8 mouse cellular contexts compared by ENCODE assay signal in genomic region chr19:44895245-44895644, GRCm38 (mm10). TPM values are rescaled to one million over a fixed set of nuclear protein-coding genes. Genes with fewer than 3 reads are reported as not detected.
DNase-seq lines count a peak whose midpoint lies in the region; ATAC-seq and TF ChIP-seq lines count a peak whose summit lies in the region.
"Had no signal": no experiment of that assay in that cellular context is flagged by ENCODE, and none has a peak within 500 bp of the region (broad histone marks: within the 10 kb centered on the region; RNA-seq: fewer than 3 reads in every experiment).

No protein-coding gene starts in this region.

- no peaks in the 10 kb centered on the region for H3K4me1 ChIP-seq in G1E (ENCODE audit: insufficient read depth, low read depth, low read length)
- peaks cover 6% of the 10 kb centered on the region for H3K4me1 ChIP-seq in embryonic facial prominence, embryonic 11.5 days (ENCODE audit: control insufficient read depth, insufficient read depth, low read length)
- H3K4me1 ChIP-seq in heart, embryonic 14.5 days (ENCODE audit: control insufficient read depth in 2 of 2, insufficient read depth in 2 of 2, low read length in 2 of 2) = peaks cover 23 to 27% of the 10 kb centered on the region in 2 experiments

- H3K4me2 ChIP-seq in embryonic facial prominence, embryonic 11.5 days (ENCODE audit: low read depth, low read length) = no peak overlapping the region
- H3K4me2 ChIP-seq in heart, embryonic 14.5 days (ENCODE audit: low read length) = no peak overlapping the region
- H3K4me2 ChIP-seq: limb, embryonic 12.5 days had no signal

- H3K27ac ChIP-seq in embryonic facial prominence, embryonic 11.5 days (replicated peaks; ENCODE audit: low read depth, low read length) = no peak overlapping the region
- no peak overlapping the region for H3K27ac ChIP-seq in heart, embryonic 14.5 days (replicated peaks in 1 of 2; ENCODE audit: control insufficient read depth in 1 of 2, insufficient read depth in 1 of 2, low read depth in 2 of 2, low read length in 2 of 2)
- H3K27ac ChIP-seq: limb, embryonic 12.5 days had no signal

- DNase-seq in G1E (ENCODE audit: low spot score) = peak; percentile 34
- peak; percentile 54 for DNase-seq in adrenal gland, adult 8-10 months
- DNase-seq in embryonic facial prominence, embryonic 11.5 days (ENCODE audit: low spot score) = peak; percentile 81
- peak; percentile 59 to 65 for DNase-seq in layer of hippocampus, adult 18-20 months (ENCODE audit: low spot score in 2 of 2)
- DNase-seq in lung, postnatal 14 days = peak; percentile 69
- DNase-seq in right cerebral cortex, postnatal 36 days (ENCODE audit: low spot score in 2 of 2) = peak; percentile 19 to 39

- peaks cover 34% of the 10 kb centered on the region for H3K27me3 ChIP-seq in G1E (ENCODE audit: insufficient read depth, low read length)
- H3K27me3 ChIP-seq in embryonic facial prominence, embryonic 11.5 days (ENCODE audit: control insufficient read depth, insufficient read depth, low read length) = no peaks in the 10 kb centered on the region; the same call in 1 of the 2 replicates
- peaks cover 25% of the 10 kb centered on the region for H3K27me3 ChIP-seq in heart, embryonic 14.5 days (ENCODE audit: control insufficient read depth, insufficient read depth, low read length)

- no peak overlapping the region for H3K9ac ChIP-seq in embryonic facial prominence, embryonic 11.5 days (replicated peaks; ENCODE audit: low read length)
- no peak overlapping the region for H3K9ac ChIP-seq in heart, embryonic 14.5 days (ENCODE audit: low read length)
- H3K9ac ChIP-seq: limb, embryonic 12.5 days had no signal

- H3K9me3 ChIP-seq in G1E (replicated peaks) = no peaks in the 10 kb centered on the region
- no peaks in the 10 kb centered on the region for H3K9me3 ChIP-seq in embryonic facial prominence, embryonic 11.5 days (replicated peaks; ENCODE audit: control insufficient read depth, low read length)
- H3K9me3 ChIP-seq in heart, embryonic 14.5 days (ENCODE audit: control insufficient read depth, low read length) = no peaks in the 10 kb centered on the region
- H3K9me3 ChIP-seq: limb, embryonic 12.5 days had no signal

- H3K4me3 ChIP-seq in G1E (ENCODE audit: low read depth, low read length) = no peak overlapping the region
- H3K4me3 ChIP-seq in embryonic facial prominence, embryonic 11.5 days (ENCODE audit: low read depth, low read length) = no peak overlapping the region
- no peak overlapping the region for H3K4me3 ChIP-seq in heart, embryonic 14.5 days (ENCODE audit: control insufficient read depth in 1 of 2, insufficient read depth in 1 of 2, low read depth in 1 of 2, low read length in 2 of 2)
- H3K4me3 ChIP-seq: limb, embryonic 12.5 days had no signal

- TF ChIP-seq CTCF in G1E (IDR thresholded peaks at IDR 0.05; ENCODE audit: low read depth, low read length) = peak; percentile 35; the same call in 1 of the 2 replicates

- 1% methylated on average over 4 of the region's 4 CpGs for WGBS in embryonic facial prominence, embryonic 11.5 days
- WGBS in heart, embryonic 14.5 days = 1% methylated on average over 4 of the region's 4 CpGs

- ATAC-seq in G1E (ENCODE audit: extremely low read depth, insufficient number of reproducible peaks, low FRiP score, poor library complexity, severe bottlenecking) = no peak
- no peak for ATAC-seq in embryonic facial prominence, embryonic 11.5 days (replicated peaks; ENCODE audit: insufficient number of reproducible peaks, low FRiP score, low TSS enrichment, low read depth)
- peak; percentile 53; the same call in 1 of the 2 replicates for ATAC-seq in heart, embryonic 14.5 days (ENCODE audit: insufficient number of reproducible peaks, insufficient read depth, low FRiP score, low read depth)

- H3K36me3 ChIP-seq in G1E (replicated peaks) = no peaks in the 10 kb centered on the region
- H3K36me3 ChIP-seq in embryonic facial prominence, embryonic 11.5 days (replicated peaks; ENCODE audit: control insufficient read depth, insufficient read depth, low read depth, low read length) = no peaks in the 10 kb centered on the region
- H3K36me3 ChIP-seq in heart, embryonic 14.5 days (ENCODE audit: control insufficient read depth, insufficient read depth, low read length) = no peaks in the 10 kb centered on the region
- H3K36me3 ChIP-seq: limb, embryonic 12.5 days had no signal

RNA-seq across cellular contexts. Expression of gene Slf2, which starts 35.7 kb away (rescaled TPM):
- total RNA-seq in G1E (2014; fragmentation: Nextera tagmentation) = 74.9 and 79.5 TPM in 2 replicates
- 70.0 and 79.7 TPM in 2 replicates for total RNA-seq in G1E (2017)
- polyA plus RNA-seq in G1E (2012) = 44.1 and 48.1 TPM in 2 replicates
- total RNA-seq in adrenal gland, adult 8-10 months (2022) = 10 to 100 TPM; 22.6 to 40.9 (median 30.5) TPM
- polyA plus RNA-seq in embryonic facial prominence, embryonic 11.5 days (2014; fragmentation: Nextera tagmentation; extraction: Ambion mirVana) = 52.2 and 57.3 TPM in 2 replicates
- polyA plus RNA-seq in heart, embryonic 14.5 days (2014; fragmentation: Nextera tagmentation; extraction: Ambion mirVana) = 46.4 and 47.0 TPM in 2 replicates
- 10 to 100 TPM; 40.1 to 41.9 TPM for total RNA-seq in layer of hippocampus, adult 18-20 months (2021)

Comparison
In these comparisons a context has a peak if more than half of its experiments do, and no peak if none do; other contexts are left out.
1. DNase-seq: peak in every context shown above with its lines; median percentile 81 in embryonic facial prominence, embryonic 11.5 days; 69 in lung, postnatal 14 days; 62 in layer of hippocampus, adult 18-20 months; 54 in adrenal gland, adult 8-10 months; 34 in G1E; 29 in right cerebral cortex, postnatal 36 days.